Mouse (Mus musculus): ENCODE measurements around the gene Scap. TPM values are rescaled to one million over a fixed set of nuclear protein-coding genes. Genes with fewer than 3 reads are reported as not detected.
A peak's percentile ranks its signal among the peaks of the same experiment; 100 is the strongest.
"Not testable (repeated sequence)": the region's sequence is repeated elsewhere in the genome, so short reads cannot be mapped to it uniquely, and the experiment has no call there.

Scap gene
- polyA plus RNA-seq, 1 experiment from 2014 or later: 38.7 TPM

DNA sequence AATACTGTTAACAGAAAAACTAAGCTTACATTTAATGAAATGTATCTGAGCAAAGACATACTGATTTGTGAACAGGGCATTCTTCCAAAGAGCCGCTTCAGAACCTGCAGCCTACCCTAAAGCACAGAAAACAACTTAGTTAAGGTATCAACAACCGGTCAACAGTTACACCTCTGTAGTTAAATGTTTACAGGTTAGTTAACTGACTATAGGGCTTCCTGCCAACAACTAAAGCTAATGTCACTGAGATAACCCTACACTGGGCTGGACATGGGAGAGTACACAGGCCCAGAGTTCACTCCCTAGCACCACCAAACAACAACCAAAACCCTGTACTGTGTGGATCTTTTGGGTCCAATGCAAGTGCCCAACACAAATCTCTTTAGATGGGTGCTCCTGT, 69.6 kb downstream of the Scap start:
- ATAC-seq (ENCODE audit: low FRiP score, low TSS enrichment): no peak
- no peak overlapping the region for H3K9ac ChIP-seq (replicated peaks; ENCODE audit: low read length)
- H3K27me3 ChIP-seq (ENCODE audit: insufficient read depth, low read length): no peaks in the 10 kb centered on the region
- peaks cover 10% of the 10 kb centered on the region; the same call in 1 of the 2 replicates for H3K4me1 ChIP-seq (ENCODE audit: insufficient read depth, low read length)
- H3K27ac ChIP-seq (ENCODE audit: low read length): no peak overlapping the region
- H3K36me3 ChIP-seq (ENCODE audit: insufficient read depth, low read length): peaks cover 6% of the 10 kb centered on the region; the same call in 1 of the 2 replicates
- H3K9me3 ChIP-seq (ENCODE audit: low read length): no peaks in the 10 kb centered on the region
- H3K4me3 ChIP-seq (ENCODE audit: low read length): no peak overlapping the region
- WGBS: 98% methylated on average over 2 of the region's 2 CpGs
- no peak overlapping the region for H3K4me2 ChIP-seq (replicated peaks; ENCODE audit: low read depth, low read length)

DNA sequence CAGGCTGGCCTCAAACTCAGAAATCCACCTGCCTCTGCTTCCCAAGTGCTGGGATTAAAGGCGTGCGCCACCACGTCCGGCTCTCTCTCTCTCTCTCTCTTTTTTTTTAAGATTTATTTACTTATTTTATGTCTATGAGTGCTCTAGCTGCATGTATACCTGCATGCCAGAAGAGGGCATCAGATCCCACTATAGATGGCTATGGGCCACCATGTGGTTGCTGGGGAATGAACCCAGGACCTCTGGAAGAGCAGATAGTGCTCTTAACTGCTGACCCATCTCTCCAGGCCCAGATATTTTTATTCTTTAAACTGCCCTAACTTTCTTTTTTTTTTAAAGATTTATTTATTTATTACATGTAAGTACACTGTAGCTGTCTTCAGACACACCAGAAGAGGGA, 70.2 kb downstream of the Scap start:
- not testable (repeated sequence) for H3K9me3 ChIP-seq (ENCODE audit: low read length); H3K4me1 ChIP-seq (ENCODE audit: insufficient read depth, low read length); H3K4me3 ChIP-seq (ENCODE audit: low read length); H3K9ac ChIP-seq (replicated peaks; ENCODE audit: low read length); H3K27me3 ChIP-seq (ENCODE audit: insufficient read depth, low read length); H3K4me2 ChIP-seq (replicated peaks; ENCODE audit: low read depth, low read length); ATAC-seq (ENCODE audit: low FRiP score, low TSS enrichment); H3K27ac ChIP-seq (ENCODE audit: low read length); H3K36me3 ChIP-seq (ENCODE audit: insufficient read depth, low read length)
- 90% methylated on average over 4 of the region's 4 CpGs for WGBS

DNA sequence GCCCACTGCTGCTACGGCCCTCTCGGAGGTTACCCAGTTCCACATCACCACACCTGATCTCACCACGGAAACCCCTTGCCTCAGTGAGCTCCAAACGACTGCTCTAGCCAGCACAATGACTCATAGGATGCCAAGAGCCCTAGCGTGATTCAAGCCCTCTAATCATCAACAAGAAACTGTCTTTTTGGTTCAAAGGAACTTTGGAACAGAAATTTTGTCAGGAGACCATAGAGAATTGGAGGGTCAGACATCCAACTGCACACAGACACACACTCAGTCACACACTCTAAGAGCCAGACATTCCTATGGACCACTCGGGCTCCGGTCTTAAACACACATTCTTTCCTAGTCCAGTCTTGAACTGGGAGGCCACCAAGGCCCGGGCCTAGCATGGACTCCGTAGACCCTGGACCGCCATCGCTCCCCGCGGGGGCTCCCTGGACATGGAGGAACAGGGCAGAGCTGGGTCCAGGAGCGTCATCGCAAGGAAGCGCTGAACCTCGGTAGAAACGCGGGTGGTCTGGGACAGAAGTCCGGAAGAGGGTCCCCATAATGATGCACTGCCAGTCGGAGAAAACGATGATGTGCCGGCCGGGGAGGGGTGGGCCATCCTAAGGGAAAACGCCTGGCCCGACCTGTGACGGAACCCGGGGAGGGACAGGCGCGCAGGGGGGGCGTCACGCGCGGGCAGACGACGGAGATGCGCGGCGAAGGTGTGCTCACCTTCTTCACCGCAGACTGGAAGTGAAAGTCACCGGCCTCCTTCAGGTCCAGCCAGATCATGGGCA, 74.4 kb downstream of the Scap start:
- peak; percentile 50 for ATAC-seq (ENCODE audit: low FRiP score, low TSS enrichment)
- H3K4me2 ChIP-seq (replicated peaks; ENCODE audit: low read depth, low read length): peak overlapping the region; percentile 70
- H3K27me3 ChIP-seq (ENCODE audit: insufficient read depth, low read length): no peaks in the 10 kb centered on the region
- peak overlapping the region; percentile 74 for H3K27ac ChIP-seq (ENCODE audit: low read length)
- peaks cover 6% of the 10 kb centered on the region; the same call in 1 of the 2 replicates for H3K36me3 ChIP-seq (ENCODE audit: insufficient read depth, low read length)
- peak overlapping the region; percentile 68 for H3K4me3 ChIP-seq (ENCODE audit: low read length)
- peak overlapping the region; percentile 76 for H3K9ac ChIP-seq (replicated peaks; ENCODE audit: low read length)
- H3K9me3 ChIP-seq (ENCODE audit: low read length): no peaks in the 10 kb centered on the region
- under 1% methylated on average over 41 of the region's 41 CpGs for WGBS
- peaks cover 16% of the 10 kb centered on the region; the same call in 1 of the 2 replicates for H3K4me1 ChIP-seq (ENCODE audit: insufficient read depth, low read length)

DNA sequence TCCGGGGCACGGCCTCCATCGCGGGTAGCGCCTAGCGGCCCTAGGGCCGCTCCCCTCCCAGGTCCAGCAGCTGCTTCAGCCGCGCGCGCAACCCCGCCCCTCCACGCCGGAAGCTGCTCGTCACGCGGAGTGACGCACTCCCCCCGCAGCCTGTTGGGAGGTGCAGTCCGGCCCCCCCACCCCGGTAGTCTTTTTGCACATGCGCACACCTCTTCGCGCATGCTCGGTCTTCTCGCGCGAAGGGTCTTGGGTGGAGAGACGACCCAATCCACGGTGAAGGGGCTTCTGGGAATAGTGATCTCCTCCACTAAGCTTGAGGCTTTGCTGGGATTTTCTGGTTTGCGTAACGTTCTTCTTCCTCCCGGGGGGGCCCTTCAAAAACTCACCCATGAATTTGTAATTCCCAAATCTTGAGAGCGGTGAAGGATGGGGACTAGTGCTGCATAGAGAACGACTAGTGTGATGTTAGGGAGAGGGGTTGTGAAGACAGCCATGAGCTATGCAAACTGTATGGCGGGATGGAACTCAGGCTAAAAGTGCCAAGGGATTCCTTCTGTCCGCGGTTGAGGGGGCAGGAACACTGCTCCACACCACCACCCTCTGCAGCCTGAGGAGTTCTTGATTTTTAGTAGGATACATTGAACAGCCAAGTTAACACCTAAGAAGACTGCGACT, 75.1 kb downstream of the Scap start, which contains the start of gene Ptpn23:
Gene Ptpn23 (minus strand): TSS at position 115 of the 675 bp plus-strand sequence.
- Histone ChIP-seq H3K27me3 (ENCODE audit: insufficient read depth, low read length) (no peaks in the 10 kb centered on the region), H3K9ac (replicated peaks; ENCODE audit: low read length) (peak within 1 kb of the TSS; percentile 82), H3K27ac (ENCODE audit: low read length) (peak within 1 kb of the TSS; percentile 74), H3K4me2 (replicated peaks; ENCODE audit: low read depth, low read length) (peak within 1 kb of the TSS; percentile 79), H3K9me3 (ENCODE audit: low read length) (no peaks in the 10 kb centered on the region), H3K4me3 (ENCODE audit: low read length) (peak within 1 kb of the TSS; percentile 68), H3K36me3 (ENCODE audit: insufficient read depth, low read length) (peaks cover 6% of the 10 kb centered on the region; the same call in 1 of the 2 replicates), H3K4me1 (ENCODE audit: insufficient read depth, low read length) (peaks cover 16% of the 10 kb centered on the region; the same call in 1 of the 2 replicates)
- peak; percentile 95 for ATAC-seq (ENCODE audit: low FRiP score, low TSS enrichment)
- under 1% methylated on average over 39 of the region's 39 CpGs for WGBS

- ATAC-seq (ENCODE audit: low FRiP score, low TSS enrichment): no peak
- Histone ChIP-seq H3K4me1 (ENCODE audit: insufficient read depth, low read length) (peaks cover 14% of the 10 kb centered on the region; the same call in 1 of the 2 replicates), H3K4me2 (replicated peaks; ENCODE audit: low read depth, low read length) (no peak overlapping the region), H3K9ac (replicated peaks; ENCODE audit: low read length) (no peak overlapping the region), H3K36me3 (ENCODE audit: insufficient read depth, low read length) (no peaks in the 10 kb centered on the region), H3K27me3 (ENCODE audit: insufficient read depth, low read length) (no peaks in the 10 kb centered on the region), H3K4me3 (ENCODE audit: low read length) (no peak overlapping the region), H3K9me3 (ENCODE audit: low read length) (no peaks in the 10 kb centered on the region), H3K27ac (ENCODE audit: low read length) (no peak overlapping the region)
- 39% methylated on average over 6 of the region's 6 CpGs for WGBS
Measured at GRCm38 (mm10) chr9:110410908-110411887, 78.1 kb downstream of the Scap start.

DNA sequence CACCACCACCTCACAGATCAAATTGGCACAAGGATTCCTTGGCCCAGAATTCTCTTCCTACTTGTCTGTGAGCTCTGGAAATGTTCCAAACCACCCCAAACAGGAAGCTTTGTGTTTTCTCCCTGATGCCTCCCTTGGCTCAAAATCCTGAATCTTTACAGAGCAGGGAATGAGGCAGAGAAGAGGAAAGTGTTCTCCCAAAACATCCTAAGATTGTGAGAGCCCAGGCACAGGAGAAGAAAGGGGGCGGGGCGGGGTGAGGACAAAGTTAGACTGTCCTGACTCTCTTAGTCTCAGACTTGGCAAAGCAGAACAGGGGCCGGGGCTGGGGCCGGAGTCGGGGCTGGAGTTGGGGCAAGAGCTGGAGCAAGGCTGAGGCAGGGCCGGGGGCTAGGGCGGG, 79.8 kb downstream of the Scap start:
- Histone ChIP-seq H3K27me3 (ENCODE audit: insufficient read depth, low read length) (no peaks in the 10 kb centered on the region), H3K4me1 (ENCODE audit: insufficient read depth, low read length) (peaks cover 7% of the 10 kb centered on the region; the same call in 1 of the 2 replicates), H3K9ac (replicated peaks; ENCODE audit: low read length) (no peak overlapping the region), H3K4me2 (replicated peaks; ENCODE audit: low read depth, low read length) (no peak overlapping the region), H3K36me3 (ENCODE audit: insufficient read depth, low read length) (no peaks in the 10 kb centered on the region), H3K27ac (ENCODE audit: low read length) (no peak overlapping the region), H3K9me3 (ENCODE audit: low read length) (no peaks in the 10 kb centered on the region), H3K4me3 (ENCODE audit: low read length) (no peak overlapping the region)
- no peak for ATAC-seq (ENCODE audit: low FRiP score, low TSS enrichment)
- 83% methylated on average over 7 of the region's 7 CpGs for WGBS

DNA sequence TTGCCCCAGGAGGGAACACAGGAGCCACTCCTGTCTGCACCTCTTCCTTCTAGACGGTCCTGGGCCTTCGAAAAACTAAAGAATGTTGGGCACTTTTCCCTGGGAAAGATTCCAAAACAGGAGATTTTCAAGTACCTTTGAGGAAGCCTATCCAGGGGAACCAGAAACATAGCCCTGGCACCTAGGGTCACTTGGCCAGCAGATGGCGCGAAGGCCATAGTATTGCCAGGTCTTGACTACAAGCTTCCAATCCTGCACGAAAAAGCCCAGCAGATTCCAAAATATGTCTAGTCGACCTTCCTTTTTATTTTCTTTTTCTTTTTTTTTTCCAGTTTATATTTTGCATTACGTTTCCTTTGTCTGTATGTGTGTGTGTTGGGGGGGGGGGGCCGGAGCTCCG, 80.7 kb downstream of the Scap start:
- no peak overlapping the region for H3K9ac ChIP-seq (replicated peaks; ENCODE audit: low read length)
- H3K27ac ChIP-seq (ENCODE audit: low read length): no peak overlapping the region
- no peaks in the 10 kb centered on the region for H3K9me3 ChIP-seq (ENCODE audit: low read length)
- no peaks in the 10 kb centered on the region for H3K36me3 ChIP-seq (ENCODE audit: insufficient read depth, low read length)
- H3K4me3 ChIP-seq (ENCODE audit: low read length): no peak overlapping the region
- WGBS: 47% methylated on average over 9 of the region's 9 CpGs
- no peak overlapping the region for H3K4me2 ChIP-seq (replicated peaks; ENCODE audit: low read depth, low read length)
- H3K27me3 ChIP-seq (ENCODE audit: insufficient read depth, low read length): no peaks in the 10 kb centered on the region
- ATAC-seq (ENCODE audit: low FRiP score, low TSS enrichment): no peak
- H3K4me1 ChIP-seq (ENCODE audit: insufficient read depth, low read length): peaks cover 4% of the 10 kb centered on the region; the same call in 1 of the 2 replicates

- H3K9me3 ChIP-seq (ENCODE audit: low read length): no peaks in the 10 kb centered on the region
- no peak within 1 kb of the TSS for H3K9ac ChIP-seq (replicated peaks; ENCODE audit: low read length)
- H3K4me3 ChIP-seq (ENCODE audit: low read length): no peak within 1 kb of the TSS
- 90% methylated on average over 12 of the region's 12 CpGs for WGBS
- no peak within 1 kb of the TSS for H3K27ac ChIP-seq (ENCODE audit: low read length)
- H3K4me1 ChIP-seq (ENCODE audit: insufficient read depth, low read length): no peaks in the 10 kb centered on the region
- H3K27me3 ChIP-seq (ENCODE audit: insufficient read depth, low read length): no peaks in the 10 kb centered on the region
- H3K36me3 ChIP-seq (ENCODE audit: insufficient read depth, low read length): no peaks in the 10 kb centered on the region
- no peak for ATAC-seq (ENCODE audit: low FRiP score, low TSS enrichment)
- no peak within 1 kb of the TSS for H3K4me2 ChIP-seq (replicated peaks; ENCODE audit: low read depth, low read length)
Measured at GRCm38 (mm10) chr9:110419511-110420112, 86.5 kb downstream of the Scap start, which contains the start of gene Ngp. TSS of gene Ngp (plus strand) at chr9:110419747.

- Histone ChIP-seq H3K4me2 (replicated peaks; ENCODE audit: low read depth, low read length) (no peak overlapping the region), H3K9me3 (ENCODE audit: low read length) (no peaks in the 10 kb centered on the region), H3K4me3 (ENCODE audit: low read length) (no peak overlapping the region), H3K4me1 (ENCODE audit: insufficient read depth, low read length) (no peaks in the 10 kb centered on the region), H3K27ac (ENCODE audit: low read length) (no peak overlapping the region), H3K9ac (replicated peaks; ENCODE audit: low read length) (no peak overlapping the region), H3K27me3 (ENCODE audit: insufficient read depth, low read length) (no peaks in the 10 kb centered on the region), H3K36me3 (ENCODE audit: insufficient read depth, low read length) (peaks cover 23% of the 10 kb centered on the region)
- WGBS: 90% methylated on average over 8 of the region's 8 CpGs
- no peak for ATAC-seq (ENCODE audit: low FRiP score, low TSS enrichment)
Measured at GRCm38 (mm10) chr9:110431241-110431640, 98.2 kb downstream of the Scap start.
